Mouse (Mus musculus) embryonic facial prominence, embryonic 10.5 days (tissue): ENCODE data around the gene Dlst. TPM values are rescaled to one million over a fixed set of nuclear protein-coding genes. Genes with fewer than 3 reads are reported as not detected.
"Not testable (repeated sequence)": the region's sequence is repeated elsewhere in the genome, so short reads cannot be mapped to it uniquely, and the experiment has no call there.

ENCODE experiments used
- DNase-seq: peaks from one replicate; pipeline ENCODE4 v3.0.0-alpha.2; 2017; ENCODE audit warnings: low spot score
- H3K27ac ChIP-seq: fragments of 300-500 bp; sonication (generic); replicated peaks from 2 replicates; pipeline ENCODE4 v1.5.1; 2016; ENCODE audit warnings: mild to moderate bottlenecking
- H3K27me3 ChIP-seq: fragments of 300-500 bp; sonication (generic); replicated peaks from 2 replicates; pipeline ENCODE4 v1.6.1; 2016; ENCODE audit warnings: low read depth, mild to moderate bottlenecking; ENCODE audit not compliant: poor library complexity, severe bottlenecking
- H3K36me3 ChIP-seq: fragments of 300-500 bp; sonication (generic); replicated peaks from 2 replicates; pipeline ENCODE4 v1.6.1; 2016; ENCODE audit warnings: mild to moderate bottlenecking, moderate library complexity
- H3K4me1 ChIP-seq: fragments of 300-500 bp; sonication (generic); 2 replicates; pipeline ENCODE4 v1.6.1; 2016
- H3K4me3 ChIP-seq: fragments of 300-500 bp; sonication (generic); 2 replicates; pipeline ENCODE4 v1.5.1; 2016; ENCODE audit warnings: mild to moderate bottlenecking, moderate library complexity
- H3K9me3 ChIP-seq: fragments of 300-500 bp; sonication (generic); 2 replicates; pipeline ENCODE4 v1.6.1; 2016; ENCODE audit warnings: mild to moderate bottlenecking
- WGBS: fragments of 180-500 bp; shearing (Covaris S2); methylation state at CpG from one replicate; pipeline ENCODE4 v1.1.7; 2016; 5-methylcytosine and 5-hydroxymethylcytosine counted together
- polyA plus RNA-seq: library from polyadenylated mRNA; unstranded; fragments of >200 nt; fragmentation: Nextera tagmentation; extraction: Ambion mirVana; gene quantifications from 2 replicates; pipeline ENCODE4 v1.2.1, GENCODE M21; 2016

Dlst gene
- polyA plus RNA-seq, 1 experiment from 2014 or later, result 106 TPM

GRCm38 (mm10) chr12:85141096-85141495 is 30.5 kb downstream of the Dlst start:
- 84% methylated on average over 6 of the region's 6 CpGs for WGBS
- Histone ChIP-seq H3K4me3 (no peak overlapping the region), H3K27me3 (peaks cover 30% of the 10 kb centered on the region), H3K27ac (no peak overlapping the region), H3K36me3 (peaks cover 1% of the 10 kb centered on the region), H3K4me1 (peaks cover 19% of the 10 kb centered on the region), H3K9me3 (no peaks in the 10 kb centered on the region)
- DNase-seq, result no peak

- Histone ChIP-seq H3K4me3 (no peak overlapping the region), H3K9me3 (no peaks in the 10 kb centered on the region), H3K36me3 (no peaks in the 10 kb centered on the region), H3K4me1 (peaks cover 23% of the 10 kb centered on the region), H3K27me3 (peaks cover 47% of the 10 kb centered on the region), H3K27ac (no peak overlapping the region)
- DNase-seq, result peak; percentile 86
- 11% methylated on average over 4 of the region's 4 CpGs for WGBS
These were observed 32.2 kb downstream of the Dlst start for GRCm38 (mm10) chr12:85142803-85143202.

DNA sequence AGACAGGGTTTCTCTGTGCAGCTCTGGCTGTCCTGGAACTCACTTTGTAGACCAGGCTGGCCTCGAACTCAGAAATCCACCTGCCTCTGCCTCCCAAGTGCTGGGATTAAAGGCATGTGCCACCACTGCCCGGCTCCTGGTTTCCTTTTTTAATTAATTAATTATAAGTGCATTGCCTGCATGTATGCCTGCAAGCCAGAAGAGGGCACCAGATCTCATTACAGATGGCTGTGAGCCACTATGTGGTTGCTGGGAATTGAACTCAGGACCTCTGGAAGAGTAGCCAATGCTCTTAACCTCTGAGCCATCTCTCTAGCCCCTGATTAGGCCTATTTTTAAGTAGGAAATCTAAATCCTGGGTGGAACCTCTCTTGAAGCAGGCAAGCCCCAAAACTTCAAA is 33.6 kb downstream of the Dlst start:
- 64% methylated on average over 2 of the region's 2 CpGs for WGBS

DNA sequence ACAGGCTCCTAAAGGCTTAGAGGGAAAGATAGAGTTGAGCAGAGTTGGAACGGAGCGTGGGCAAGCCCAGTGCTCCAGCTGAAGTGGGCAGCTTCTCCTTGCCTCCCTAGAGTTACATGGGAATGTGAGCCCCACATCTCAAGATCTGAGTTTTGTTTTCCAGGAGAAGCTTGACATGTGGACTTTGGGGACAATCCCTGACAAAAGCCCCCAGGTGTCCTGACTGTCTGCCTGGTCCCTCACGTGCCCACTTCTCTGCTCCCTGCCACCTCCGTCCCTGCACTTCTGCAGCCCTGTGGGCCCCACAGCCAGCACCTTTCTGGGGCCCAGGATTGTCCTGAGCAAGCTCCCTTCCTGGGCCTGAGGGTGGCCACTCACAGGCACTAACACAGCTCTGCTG is 34.2 kb downstream of the Dlst start:
- Histone ChIP-seq H3K27ac (no peak overlapping the region), H3K27me3 (peaks cover 53% of the 10 kb centered on the region), H3K4me1 (peaks cover 26% of the 10 kb centered on the region), H3K36me3 (no peaks in the 10 kb centered on the region), H3K4me3 (no peak overlapping the region), H3K9me3 (no peaks in the 10 kb centered on the region)
- 93% methylated on average over 4 of the region's 4 CpGs for WGBS
- no peak for DNase-seq

More for the DNA sequence above, 33.6 kb downstream of the Dlst start:
- not testable (repeated sequence) for H3K4me3 ChIP-seq, H3K27ac ChIP-seq, H3K9me3 ChIP-seq, H3K36me3 ChIP-seq, DNase-seq
- H3K27me3 ChIP-seq, result peaks cover 53% of the 10 kb centered on the region
- peaks cover 26% of the 10 kb centered on the region for H3K4me1 ChIP-seq

DNA sequence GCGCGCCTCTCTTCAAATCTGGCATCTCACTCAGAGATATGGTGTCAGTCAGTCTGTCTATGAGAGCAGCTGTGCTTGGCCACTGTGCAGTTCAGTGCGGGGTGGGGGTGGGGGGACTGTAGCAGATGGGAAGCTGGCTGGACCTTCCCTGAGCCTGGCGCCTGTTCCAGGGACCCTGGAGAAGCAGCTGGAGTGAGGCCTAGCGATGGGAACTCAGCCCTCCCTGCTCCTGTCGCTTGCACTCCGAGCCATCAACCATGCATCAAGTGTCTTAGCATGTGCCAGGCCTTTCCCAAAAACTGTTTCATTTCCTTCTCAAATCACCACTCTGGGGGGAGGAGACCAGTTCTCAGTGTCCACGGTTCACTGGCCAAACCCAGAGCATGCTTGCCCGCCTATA is 35.0 kb downstream of the Dlst start:
- H3K27me3 ChIP-seq, result peaks cover 53% of the 10 kb centered on the region
- 77% methylated on average over 9 of the region's 9 CpGs for WGBS
- H3K36me3 ChIP-seq, result no peaks in the 10 kb centered on the region
- H3K27ac ChIP-seq, result no peak overlapping the region
- H3K4me1 ChIP-seq, result peaks cover 29% of the 10 kb centered on the region
- H3K9me3 ChIP-seq, result no peaks in the 10 kb centered on the region
- DNase-seq, result no peak
- H3K4me3 ChIP-seq, result no peak overlapping the region

DNA sequence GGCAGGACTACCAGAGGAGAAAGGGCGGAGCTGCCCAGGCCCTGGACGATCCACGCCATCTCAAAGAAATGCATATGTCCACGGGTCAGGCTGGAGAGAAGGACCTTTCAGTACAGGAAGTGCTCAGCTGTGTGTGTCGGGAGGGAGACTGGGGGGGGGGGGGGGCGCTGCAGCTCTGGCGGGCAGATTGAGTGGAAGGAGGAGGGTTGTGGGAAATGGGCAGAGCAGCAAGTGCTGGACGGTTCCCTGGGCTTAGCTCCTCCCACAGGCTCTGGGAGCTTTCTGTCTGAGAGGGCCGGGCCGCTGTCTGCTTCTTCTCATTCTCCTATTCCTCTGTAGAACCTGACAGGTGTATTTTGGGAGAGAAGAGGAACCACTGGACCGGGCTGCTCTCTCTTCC is 35.7 kb downstream of the Dlst start:
- Histone ChIP-seq H3K4me1 (peaks cover 35% of the 10 kb centered on the region), H3K36me3 (no peaks in the 10 kb centered on the region), H3K9me3 (no peaks in the 10 kb centered on the region), H3K4me3 (no peak overlapping the region), H3K27me3 (peaks cover 54% of the 10 kb centered on the region), H3K27ac (0 out of 2 replicates have a peak overlapping the region, but pooled peaks have one; percentile 35)
- WGBS, result 26% methylated on average over 10 of the region's 11 CpGs
- peak; percentile 47 for DNase-seq

DNA sequence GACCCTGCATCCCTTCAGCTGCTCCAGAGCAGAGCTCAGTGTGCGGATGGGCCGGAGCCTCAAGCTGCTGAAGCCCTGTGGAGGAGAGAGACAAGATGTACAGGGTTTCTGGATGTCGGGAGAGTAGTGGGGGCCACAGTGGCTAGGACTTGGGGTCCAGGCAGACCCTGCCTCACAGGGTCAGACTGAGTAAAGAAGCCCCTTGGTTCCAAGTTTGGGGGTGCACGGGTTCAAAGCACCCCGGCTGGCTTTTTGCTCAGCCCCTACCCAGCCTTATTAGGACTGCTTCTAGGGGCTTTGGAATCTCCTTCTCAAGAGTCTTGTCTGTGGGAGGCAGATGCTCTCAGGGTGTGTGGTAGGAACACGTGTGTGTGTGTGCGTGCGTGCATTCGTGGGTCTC is 36.2 kb downstream of the Dlst start:
- Histone ChIP-seq H3K36me3 (no peaks in the 10 kb centered on the region), H3K27me3 (peaks cover 59% of the 10 kb centered on the region), H3K9me3 (no peaks in the 10 kb centered on the region), H3K4me3 (no peak overlapping the region), H3K4me1 (peaks cover 35% of the 10 kb centered on the region), H3K27ac (no peak overlapping the region)
- WGBS, result 85% methylated on average over 9 of the region's 9 CpGs
- no peak for DNase-seq

DNA sequence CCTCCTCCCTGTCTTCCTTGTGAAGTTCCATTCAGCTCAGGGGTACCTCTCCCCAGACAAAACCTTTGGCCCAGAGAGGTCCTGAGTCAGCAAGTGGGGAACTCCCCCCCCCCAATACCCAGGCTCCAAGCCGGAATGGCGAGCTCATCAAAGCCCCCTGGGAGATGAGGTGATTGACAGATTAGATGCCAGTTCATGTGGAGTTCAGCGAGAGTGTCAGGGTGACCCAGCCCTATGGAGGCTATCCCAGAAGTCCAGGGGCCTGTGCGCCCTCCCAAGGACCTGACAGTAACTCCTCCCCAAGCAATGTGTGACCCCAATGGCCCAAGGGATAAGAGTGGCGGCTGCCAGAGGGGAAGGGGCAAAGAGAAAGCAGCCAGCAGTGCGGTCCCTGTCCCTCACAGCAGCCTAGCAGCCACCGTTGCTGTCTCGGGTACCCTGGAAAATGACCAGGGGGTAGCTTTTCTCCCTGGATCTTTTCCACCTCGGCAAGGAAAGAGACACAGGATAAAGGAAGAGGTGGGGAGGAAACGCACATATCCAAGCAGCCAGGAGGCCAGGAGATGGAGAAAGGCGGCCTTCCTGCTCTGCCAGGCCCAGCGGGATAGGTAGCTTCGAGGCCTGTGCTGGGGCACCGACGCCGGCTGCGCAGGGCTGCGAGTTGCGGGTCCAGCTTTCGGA is 39.8 kb downstream of the Dlst start:
- H3K27ac ChIP-seq, result no peak overlapping the region

DNA sequence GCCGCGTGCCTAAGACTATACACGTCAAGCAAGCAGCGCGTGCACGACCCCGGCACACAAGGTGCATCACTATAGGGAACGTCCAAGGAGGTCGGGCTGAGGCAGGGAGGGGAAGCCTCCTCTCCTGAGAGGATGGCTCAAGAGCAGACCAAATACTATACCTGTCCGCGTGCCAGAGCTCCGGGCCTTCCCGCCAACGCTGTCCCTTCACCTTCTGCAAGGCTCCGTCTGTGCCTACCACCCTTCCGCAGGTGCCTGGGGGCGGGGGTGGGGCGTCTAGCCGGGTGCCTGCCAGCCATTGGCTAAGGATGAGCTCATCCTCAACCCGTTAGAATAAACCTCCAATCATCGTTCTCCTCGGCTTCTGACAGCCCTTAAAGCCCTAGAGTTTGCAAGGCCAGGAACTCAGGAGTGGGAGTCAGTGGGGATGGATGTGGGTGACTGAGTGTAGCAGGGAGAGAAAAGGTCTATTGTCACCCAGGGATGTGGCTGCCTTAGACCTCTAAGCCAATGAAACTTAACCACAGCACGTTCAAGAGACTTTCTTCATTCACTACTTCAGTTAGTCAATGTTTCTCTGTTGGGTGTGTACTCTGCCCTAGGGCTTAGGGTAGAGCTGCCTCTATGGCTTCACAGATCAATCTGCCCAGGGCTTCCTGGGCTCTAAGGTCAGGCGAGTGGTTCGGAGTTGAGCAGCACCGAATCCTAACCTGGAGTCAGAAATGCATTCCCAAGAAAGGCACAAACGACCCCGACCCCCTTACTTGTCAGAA is 40.6 kb downstream of the Dlst start, which contains the start of gene Rps6kl1:
Gene Rps6kl1 (minus strand): TSS at position 263 of the 773 bp plus-strand sequence.
- H3K27ac ChIP-seq, result no peak within 1 kb of the TSS
- WGBS, result 16% methylated on average over 28 of the region's 28 CpGs
- peak within 1 kb of the TSS; percentile 45 for H3K4me3 ChIP-seq
- peaks cover 57% of the 10 kb centered on the region for H3K27me3 ChIP-seq
- no peaks in the 10 kb centered on the region for H3K9me3 ChIP-seq
- H3K36me3 ChIP-seq, result no peaks in the 10 kb centered on the region
- DNase-seq, result peak; percentile 71
- H3K4me1 ChIP-seq, result peaks cover 23% of the 10 kb centered on the region

More for the DNA sequence above, 39.8 kb downstream of the Dlst start:
- WGBS, result 7% methylated on average over 20 of the region's 20 CpGs
- peak overlapping the region; percentile 45 for H3K4me3 ChIP-seq
- no peaks in the 10 kb centered on the region for H3K36me3 ChIP-seq
- H3K4me1 ChIP-seq, result peaks cover 30% of the 10 kb centered on the region
- no peak for DNase-seq
- H3K9me3 ChIP-seq, result no peaks in the 10 kb centered on the region
- H3K27me3 ChIP-seq, result peaks cover 62% of the 10 kb centered on the region

DNA sequence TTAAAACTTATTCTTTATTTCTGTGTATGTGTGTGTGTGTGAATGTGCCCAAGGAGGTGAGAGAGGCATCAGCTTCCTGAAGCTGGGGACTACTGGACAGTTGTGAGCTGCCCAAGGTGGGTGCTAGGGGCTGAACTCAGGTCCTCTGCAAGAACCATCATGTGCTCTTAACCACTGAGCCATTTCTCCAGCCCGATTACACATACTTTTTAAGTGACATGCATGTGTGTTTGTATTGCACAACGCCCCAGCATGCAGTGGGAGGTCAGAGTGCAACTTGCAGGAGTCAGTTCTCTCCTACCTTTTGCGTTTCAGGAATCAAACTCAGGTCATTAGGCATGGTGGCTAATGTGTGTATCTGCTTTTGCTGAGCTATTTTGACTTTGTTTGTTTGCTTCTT is 42.4 kb downstream of the Dlst start:
- no peak overlapping the region for H3K27ac ChIP-seq
- WGBS, result 83% methylated on average over 3 of the region's 3 CpGs

GRCm38 (mm10) chr12:85156324-85156723 is 45.7 kb downstream of the Dlst start:
- H3K27me3 ChIP-seq, result peaks cover 8% of the 10 kb centered on the region
- H3K4me3 ChIP-seq, result no peak overlapping the region
- no peaks in the 10 kb centered on the region for H3K36me3 ChIP-seq
- no peak overlapping the region for H3K27ac ChIP-seq
- 0 out of 2 replicates have a peak, but pooled peaks cover 2% of the 10 kb centered on the region for H3K4me1 ChIP-seq
- H3K9me3 ChIP-seq, result no peaks in the 10 kb centered on the region
- no peak for DNase-seq
- whole genome bisulfite sequencing, result 72% methylated on average over 6 of the region's 6 CpGs

More for the DNA sequence above, 42.4 kb downstream of the Dlst start:
- peaks cover 18% of the 10 kb centered on the region for H3K4me1 ChIP-seq
- H3K27me3 ChIP-seq, result peaks cover 38% of the 10 kb centered on the region
- no peaks in the 10 kb centered on the region for H3K9me3 ChIP-seq
- H3K36me3 ChIP-seq, result no peaks in the 10 kb centered on the region
- no peak for DNase-seq
- H3K4me3 ChIP-seq, result no peak overlapping the region

DNA sequence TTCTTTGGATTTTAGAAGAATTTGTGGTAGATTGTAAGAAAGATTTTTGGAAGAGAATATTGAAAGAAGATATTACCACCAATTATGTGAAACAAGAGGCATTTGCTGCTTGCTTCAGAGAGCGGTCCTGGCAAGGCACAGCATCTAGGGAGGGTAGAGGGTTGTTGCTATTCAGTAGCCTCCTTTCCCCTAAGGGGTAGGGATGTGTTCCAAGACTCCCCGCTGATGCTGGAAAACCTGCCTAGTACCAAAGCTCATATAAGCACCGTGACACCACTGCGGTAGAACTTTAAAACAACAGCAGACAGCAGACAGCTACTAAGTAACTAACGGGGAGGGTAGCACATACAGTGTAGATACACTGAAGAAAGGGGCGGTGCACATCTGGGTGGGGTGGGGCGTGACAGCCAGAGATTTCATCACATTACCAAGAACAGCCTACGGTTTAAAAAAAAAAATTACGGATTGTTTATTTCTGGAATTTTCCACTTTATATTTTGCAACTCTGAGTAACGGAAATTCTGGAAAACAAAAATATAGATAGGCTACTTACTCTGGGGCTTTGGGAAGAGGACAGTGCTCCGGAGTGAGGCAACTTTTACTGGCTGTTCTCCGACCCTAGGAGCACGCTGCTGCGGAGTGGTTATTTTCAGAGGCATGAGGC is 47.3 kb downstream of the Dlst start:
- no peak for DNase-seq
- no peaks in the 10 kb centered on the region for H3K27me3 ChIP-seq
- H3K36me3 ChIP-seq, result no peaks in the 10 kb centered on the region
- no peak overlapping the region for H3K27ac ChIP-seq
- no peaks in the 10 kb centered on the region for H3K9me3 ChIP-seq
- no peak overlapping the region for H3K4me3 ChIP-seq
- 0 out of 2 replicates have a peak, but pooled peaks cover 2% of the 10 kb centered on the region for H3K4me1 ChIP-seq
- WGBS, result 91% methylated on average over 14 of the region's 14 CpGs
